Mouse (Mus musculus) left cerebral cortex, adult 2 months (tissue): ENCODE results near the gene Sirt4. TPM values are rescaled to one million over a fixed set of nuclear protein-coding genes. Genes with fewer than 3 reads are reported as not detected.
"Not testable (repeated sequence)": the region's sequence is repeated elsewhere in the genome, so short reads cannot be mapped to it uniquely, and the experiment has no call there.

Experiments used
- DNase-seq, 2 experiments: peaks; one replicate each; pipeline ENCODE4 v3.0.0; 2021 to 2022; ENCODE audit warnings: low spot score in 2 of 2, mixed read lengths in 1 of 2; ENCODE audit errors: extremely low spot score in 1 of 2
- H3K27ac ChIP-seq: fragments of 200-600 bp; 2 replicates; pipeline ENCODE4 v1.8.1; 2022
- H3K4me3 ChIP-seq: fragments of 200-600 bp; 2 replicates; pipeline ENCODE4 v1.8.1; 2022
- CTCF ChIP-seq: fragments of 200-600 bp; IDR thresholded peaks from 2 replicates; pipeline ENCODE4 v1.8.1; 2022; ENCODE audit warnings: antibody characterized with exemption, mild to moderate bottlenecking, moderate library complexity
- intact Hi-C: fragments of 180-260 bp; cut with DNase I; formaldehyde crosslinking; loops from one replicate; pipeline ENCODE4 v1.15.1; 2025
- total RNA-seq, 2 experiments: library from RNA; stranded (reverse); gene quantifications; 2 replicates each; pipeline ENCODE4 v1.2.3; 2021

The Sirt4 gene
- total RNA-seq, 2 experiments from 2014 or later, result 40.7 to 43.5 TPM

- intact Hi-C loops, result no loop called here
- no peak for TF ChIP-seq CTCF
- Histone ChIP-seq H3K27ac (no peak overlapping the region), H3K4me3 (no peak overlapping the region)
- no peak for DNase-seq
Observed at GRCm38 (mm10) chr5:115500383-115500935, 15.9 kb upstream of the Sirt4 start.

GRCm38 (mm10) chr5:115498307-115499240, 14.0 kb upstream of the Sirt4 start:
- H3K27ac ChIP-seq, result no peak overlapping the region
- no peak overlapping the region for H3K4me3 ChIP-seq
- TF ChIP-seq CTCF, result no peak
- intact Hi-C loops, result no loop called here
- no peak for DNase-seq

- DNase-seq, result no peak
- intact Hi-C loops, result no loop called here
- no peak for TF ChIP-seq CTCF
- no peak overlapping the region for H3K27ac ChIP-seq
- no peak overlapping the region for H3K4me3 ChIP-seq
Observed at GRCm38 (mm10) chr5:115497033-115497432, 12.5 kb upstream of the Sirt4 start.

- DNase-seq, H3K27ac ChIP-seq, H3K4me3 ChIP-seq, intact Hi-C loops: not testable (repeated sequence)
Observed at GRCm38 (mm10) chr5:115495618-115496017, 11.1 kb upstream of the Sirt4 start.

- intact Hi-C loops, result no loop called here
- Histone ChIP-seq H3K4me3 (no peak overlapping the region), H3K27ac (no peak overlapping the region)
- TF ChIP-seq CTCF, result no peak
- DNase-seq, result no peak
Observed at GRCm38 (mm10) chr5:115493441-115493840, 8.9 kb upstream of the Sirt4 start.

- no peak overlapping the region for H3K4me3 ChIP-seq
- intact Hi-C loops, result no loop called here
- H3K27ac ChIP-seq, result no peak overlapping the region
- TF ChIP-seq CTCF, result no peak
- no peak for DNase-seq
Observed at GRCm38 (mm10) chr5:115492711-115493335, 8.3 kb upstream of the Sirt4 start.

- TF ChIP-seq CTCF, result no peak
- DNase-seq, result no peak
Observed at GRCm38 (mm10) chr5:115491771-115492322, 7.3 kb upstream of the Sirt4 start.

GRCm38 (mm10) chr5:115491076-115491475, 6.6 kb upstream of the Sirt4 start:
- H3K27ac ChIP-seq, result no peak overlapping the region
- DNase-seq, result no peak
- intact Hi-C loops, result no loop called here
- H3K4me3 ChIP-seq, result no peak overlapping the region
- peak; percentile 18 for TF ChIP-seq CTCF

More at GRCm38 (mm10) chr5:115491771-115492322, 7.3 kb upstream of the Sirt4 start:
- H3K27ac ChIP-seq, result peak overlapping the region; percentile 3; the same call in 1 of the 2 replicates
- no peak overlapping the region; the same call in 1 of the 2 replicates for H3K4me3 ChIP-seq
- intact Hi-C loops, result no loop called here

GRCm38 (mm10) chr5:115490638-115491000, 6.1 kb upstream of the Sirt4 start:
- no peak for TF ChIP-seq CTCF
- Histone ChIP-seq H3K4me3 (peak overlapping the region; percentile 59; the same call in 1 of the 2 replicates), H3K27ac (no peak overlapping the region)
- no peak for DNase-seq
- intact Hi-C loops, result no loop called here

- intact Hi-C loops, result no loop called here
- H3K4me3 ChIP-seq, result peak overlapping the region; percentile 59
- no peak for TF ChIP-seq CTCF
- peak overlapping the region; percentile 100 for H3K27ac ChIP-seq
- peak; percentile 81 for DNase-seq
Observed at GRCm38 (mm10) chr5:115489699-115490637, 5.4 kb upstream of the Sirt4 start.
